Mouse (Mus musculus) stomach, postnatal 0 days (tissue): Measurements from ENCODE around the gene Cyfip2. TPM values are rescaled to one million over a fixed set of nuclear protein-coding genes. Genes with fewer than 3 reads are reported as not detected.
A peak's percentile ranks its signal among the peaks of the same experiment; 100 is the strongest.

Source experiments
- ATAC-seq: fragments of 200-750 bp; cut with Nextera tagmentation; 2 replicates; pipeline ENCODE4 v1.8.0; 2017; ENCODE audit not compliant: low FRiP score, low TSS enrichment
- DNase-seq: peaks from one replicate; pipeline ENCODE4 v3.0.0-alpha.2; 2016; ENCODE audit warnings: low spot score
- H3K27ac ChIP-seq: fragments of 300-500 bp; sonication (generic); replicated peaks from 2 replicates; pipeline ENCODE4 v1.5.1; 2014; ENCODE audit warnings: mild to moderate bottlenecking, control low read depth
- H3K27me3 ChIP-seq: fragments of 300-500 bp; sonication (generic); 2 replicates; pipeline ENCODE4 v1.6.1; 2014; ENCODE audit warnings: low read length; ENCODE audit not compliant: control insufficient read depth, insufficient read depth
- H3K36me3 ChIP-seq: fragments of 300-500 bp; sonication (generic); 2 replicates; pipeline ENCODE4 v1.6.1; 2014; ENCODE audit warnings: low read length, mixed read lengths; ENCODE audit not compliant: control insufficient read depth, insufficient read depth
- H3K4me1 ChIP-seq: fragments of 300-500 bp; sonication (generic); replicated peaks from 2 replicates; pipeline ENCODE4 v1.6.1; 2014; ENCODE audit warnings: antibody characterized with exemption; ENCODE audit not compliant: control insufficient read depth, insufficient read depth
- H3K4me2 ChIP-seq: fragments of 300-500 bp; sonication (generic); replicated peaks from 2 replicates; pipeline ENCODE4 v1.6.1; 2014; ENCODE audit warnings: low read depth, mild to moderate bottlenecking, control low read depth, moderate library complexity
- H3K4me3 ChIP-seq: fragments of 300-500 bp; sonication (generic); 2 replicates; pipeline ENCODE4 v1.5.1; 2014; ENCODE audit warnings: low read depth, low read length, control low read depth
- H3K9ac ChIP-seq: fragments of 300-500 bp; sonication (generic); 2 replicates; pipeline ENCODE4 v1.6.1; 2014; ENCODE audit warnings: mild to moderate bottlenecking, low read length, control low read depth, mixed read lengths
- H3K9me3 ChIP-seq: fragments of 300-500 bp; sonication (generic); 2 replicates; pipeline ENCODE4 v1.6.1; 2016; ENCODE audit warnings: low read length; ENCODE audit not compliant: control insufficient read depth
- CTCF ChIP-seq: IDR thresholded peaks from 2 replicates; pipeline ENCODE4 v1.5.1; 2016; ENCODE audit warnings: antibody characterized with exemption, low read depth, mild to moderate bottlenecking, moderate library complexity
- EP300 ChIP-seq: optimal IDR thresholded peaks from 2 replicates; pipeline ENCODE3; 2016; ENCODE audit warnings: antibody characterized with exemption
- WGBS: fragments of 180-500 bp; shearing (Covaris S2); extraction: QIAGEN DNeasy Blood & Tissue Kit; methylation state at CpG from one replicate; pipeline ENCODE4 v1.1.7; 2014; 5-methylcytosine and 5-hydroxymethylcytosine counted together
- polyA plus RNA-seq: library from polyadenylated mRNA; unstranded; fragments of >200 nt; fragmentation: Nextera tagmentation; extraction: Ambion mirVana; gene quantifications from 2 replicates; pipeline ENCODE4 v1.2.1, GENCODE M21; 2015

Gene Cyfip2
- polyA plus RNA-seq, 1 experiment from 2014 or later: 2.8 TPM

DNA sequence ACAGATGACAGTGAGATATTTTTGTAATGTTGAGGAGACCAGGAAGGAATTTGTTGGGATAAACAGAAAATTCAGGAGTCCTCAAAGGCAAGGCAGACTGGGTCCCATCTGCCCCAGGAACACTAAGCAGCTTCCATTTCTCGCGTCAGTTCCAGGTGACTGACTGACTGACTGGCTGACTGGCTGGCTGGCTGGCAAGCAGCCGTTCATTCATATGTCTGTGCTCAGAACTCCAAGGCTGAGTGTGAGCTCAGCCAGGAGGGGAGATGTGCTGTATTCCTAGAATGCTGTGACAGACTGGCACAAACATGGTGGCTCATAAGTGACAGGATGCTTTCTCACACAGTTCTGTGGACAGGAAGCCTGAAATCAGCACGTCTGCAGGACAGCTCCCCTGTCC is 78.7 kb downstream of the Cyfip2 start:
- H3K9me3 ChIP-seq: no peaks in the 10 kb centered on the region
- WGBS: 80% methylated on average over 4 of the region's 4 CpGs

DNA sequence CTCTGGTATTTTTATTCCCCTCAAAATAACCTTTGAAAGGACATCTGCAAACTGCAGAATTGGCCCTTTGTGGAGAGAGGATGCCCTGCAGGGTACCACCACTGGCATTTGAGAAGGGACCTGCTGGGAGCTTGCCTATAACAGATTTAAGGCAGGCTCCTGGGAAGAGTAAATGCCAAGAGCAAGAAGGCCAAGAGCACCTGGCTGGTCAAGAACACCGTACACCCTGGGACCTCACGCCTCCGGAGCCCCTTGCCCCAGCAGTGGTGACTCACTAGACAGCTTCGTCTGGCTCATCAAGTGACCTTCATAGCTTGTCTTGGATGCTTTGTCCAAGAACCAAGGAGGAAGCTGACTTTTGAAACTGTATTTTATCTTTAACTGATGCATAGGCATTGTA is 79.9 kb downstream of the Cyfip2 start:
- H3K27me3 ChIP-seq: no peaks in the 10 kb centered on the region
- no peak overlapping the region for H3K27ac ChIP-seq
- TF ChIP-seq CTCF (no peak), EP300 (no peak)
- H3K4me2 ChIP-seq: no peak overlapping the region
- no peaks in the 10 kb centered on the region for H3K9me3 ChIP-seq
- 91% methylated on average over 4 of the region's 4 CpGs for WGBS
- no peak overlapping the region for H3K4me3 ChIP-seq
- ATAC-seq (no peak), DNase-seq (no peak)
- H3K36me3 ChIP-seq: no peaks in the 10 kb centered on the region
- H3K9ac ChIP-seq: no peak overlapping the region
- no peaks in the 10 kb centered on the region for H3K4me1 ChIP-seq

More for the DNA sequence above, 78.7 kb downstream of the Cyfip2 start:
- ATAC-seq (no peak), DNase-seq (no peak)
- no peak overlapping the region for H3K4me2 ChIP-seq
- TF ChIP-seq CTCF (no peak), EP300 (no peak)
- no peak overlapping the region for H3K4me3 ChIP-seq
- no peak overlapping the region for H3K27ac ChIP-seq
- H3K36me3 ChIP-seq: no peaks in the 10 kb centered on the region
- H3K27me3 ChIP-seq: no peaks in the 10 kb centered on the region
- no peaks in the 10 kb centered on the region for H3K4me1 ChIP-seq
- no peak overlapping the region for H3K9ac ChIP-seq

DNA sequence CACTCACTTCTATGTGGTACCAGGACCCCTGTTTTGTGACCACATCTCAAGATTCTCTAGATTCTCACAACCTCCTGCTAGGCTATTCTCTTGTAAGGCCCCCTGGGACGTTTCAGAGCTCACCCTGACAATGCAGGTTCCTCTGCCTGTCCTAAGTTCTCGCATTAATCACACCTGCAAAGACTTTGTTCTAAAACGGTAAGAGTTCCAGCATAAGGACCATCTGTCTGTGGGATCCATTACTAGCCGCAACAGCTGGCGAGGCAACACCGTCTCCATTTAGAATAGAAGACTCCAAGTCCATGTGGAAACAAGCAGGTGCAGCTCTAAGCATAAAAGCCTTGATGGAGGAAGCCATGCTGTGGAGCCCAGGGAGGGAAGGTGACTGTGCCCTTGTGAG is 82.5 kb downstream of the Cyfip2 start:
- Histone ChIP-seq H3K27me3 (no peaks in the 10 kb centered on the region), H3K9ac (no peak overlapping the region), H3K27ac (no peak overlapping the region), H3K9me3 (no peaks in the 10 kb centered on the region), H3K4me1 (no peaks in the 10 kb centered on the region), H3K4me3 (no peak overlapping the region), H3K36me3 (no peaks in the 10 kb centered on the region), H3K4me2 (no peak overlapping the region)
- WGBS: 72% methylated on average over 6 of the region's 6 CpGs
- no peak for DNase-seq
- no peak for TF ChIP-seq EP300
- TF ChIP-seq CTCF: no peak
- ATAC-seq: no peak

DNA sequence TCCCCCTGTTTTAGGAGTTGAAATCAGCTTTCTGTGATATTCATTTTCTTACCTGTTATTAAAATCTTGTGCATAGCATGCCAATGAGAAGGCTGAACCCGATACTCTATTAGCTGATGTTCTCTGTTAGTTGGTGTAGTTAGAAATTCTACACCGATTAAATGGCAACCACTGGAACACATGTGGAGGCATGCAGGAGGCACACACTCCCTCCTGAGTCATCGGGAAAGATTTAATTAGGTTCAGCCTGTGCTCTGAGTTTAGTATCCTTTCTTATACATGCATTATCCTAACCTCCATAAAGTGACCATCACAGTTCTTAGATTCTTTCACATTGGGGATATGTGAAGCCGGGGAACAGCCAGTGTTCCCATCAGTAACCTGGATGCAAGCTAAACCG is 87.3 kb downstream of the Cyfip2 start:
- no peaks in the 10 kb centered on the region for H3K36me3 ChIP-seq
- 72% methylated on average over 5 of the region's 5 CpGs for WGBS

DNA sequence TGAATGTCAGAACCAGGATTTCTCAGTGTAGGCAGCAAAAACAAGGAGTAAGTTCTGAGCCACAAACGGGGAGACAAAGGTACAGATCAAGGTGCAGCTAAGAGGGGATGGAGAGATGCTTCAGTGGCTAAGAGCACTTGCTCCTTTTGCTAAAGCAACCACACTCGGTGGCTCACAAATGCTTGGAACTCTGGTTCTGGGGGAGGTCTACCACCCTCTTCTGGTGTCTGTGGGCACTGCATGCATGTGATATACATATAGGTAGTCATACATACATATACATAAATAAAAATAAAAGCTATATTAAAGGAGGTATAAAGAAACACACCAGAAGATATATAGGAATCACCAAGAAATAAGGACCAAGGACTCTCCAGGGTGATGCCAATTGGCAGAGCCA is 89.1 kb downstream of the Cyfip2 start:
- no peaks in the 10 kb centered on the region for H3K36me3 ChIP-seq
- H3K4me1 ChIP-seq: no peaks in the 10 kb centered on the region
- H3K9ac ChIP-seq: no peak overlapping the region
- DNase-seq (no peak), ATAC-seq (no peak)
- 89% methylated on average over 2 of the region's 2 CpGs for WGBS
- no peaks in the 10 kb centered on the region for H3K27me3 ChIP-seq
- no peaks in the 10 kb centered on the region for H3K9me3 ChIP-seq
- TF ChIP-seq CTCF (peak; percentile 55), EP300 (no peak)
- no peak overlapping the region for H3K4me2 ChIP-seq
- H3K4me3 ChIP-seq: no peak overlapping the region
- no peak overlapping the region for H3K27ac ChIP-seq

More for the DNA sequence above, 87.3 kb downstream of the Cyfip2 start:
- TF ChIP-seq EP300: no peak
- H3K4me3 ChIP-seq: no peak overlapping the region
- H3K27me3 ChIP-seq: no peaks in the 10 kb centered on the region
- H3K27ac ChIP-seq: peak overlapping the region; percentile 78
- DNase-seq (no peak), ATAC-seq (no peak)
- no peak overlapping the region for H3K9ac ChIP-seq
- no peaks in the 10 kb centered on the region for H3K4me1 ChIP-seq
- no peak overlapping the region for H3K4me2 ChIP-seq
- no peaks in the 10 kb centered on the region for H3K9me3 ChIP-seq

DNA sequence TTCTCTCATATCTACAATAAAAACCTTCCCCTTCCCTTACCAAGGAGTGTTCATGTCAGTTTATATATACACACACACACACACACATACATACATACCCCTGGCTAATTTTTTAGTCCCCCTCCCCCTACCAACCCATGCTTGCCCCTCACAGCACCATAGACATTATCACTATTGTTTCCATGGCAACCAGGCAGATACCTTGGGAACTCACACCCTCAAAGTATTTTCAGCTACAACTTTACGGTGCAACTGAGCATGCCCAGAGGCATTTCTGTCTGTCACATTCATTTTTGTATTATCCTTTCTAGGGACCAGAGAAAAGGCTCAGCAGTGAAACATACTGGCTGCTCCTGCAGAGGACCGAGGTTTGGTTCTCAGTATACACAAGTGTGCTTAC is 92.4 kb downstream of the Cyfip2 start:
- Histone ChIP-seq H3K27me3 (no peaks in the 10 kb centered on the region), H3K9ac (no peak overlapping the region), H3K9me3 (no peaks in the 10 kb centered on the region), H3K36me3 (no peaks in the 10 kb centered on the region), H3K4me2 (no peak overlapping the region), H3K27ac (no peak overlapping the region), H3K4me3 (no peak overlapping the region), H3K4me1 (no peaks in the 10 kb centered on the region)
- ATAC-seq (no peak), DNase-seq (no peak)
- WGBS: 84% methylated on average over 2 of the region's 2 CpGs
- TF ChIP-seq CTCF: no peak
- TF ChIP-seq EP300: no peak
